Mouse (Mus musculus) heart, postnatal 14 days (tissue): ENCODE measurements around the gene Gm21293. TPM values are rescaled to one million over a fixed set of nuclear protein-coding genes. Genes with fewer than 3 reads are reported as not detected.
"Not testable (repeated sequence)": the region's sequence is repeated elsewhere in the genome, so short reads cannot be mapped to it uniquely, and the experiment has no call there.

Experiments
- DNase-seq, 2 experiments: peaks; one replicate each; pipeline ENCODE4 v3.0.0; 2021 to 2022
- intact Hi-C: fragments of 180-260 bp; cut with DNase I; formaldehyde crosslinking; loops from one replicate; pipeline ENCODE4 v1.15.1; 2025
- long read RNA-seq, 2 experiments: library from polyadenylated mRNA; stranded (forward); transcript quantifications; one replicate each; pipeline ENCODE4 v2.0.0; 2021
- total RNA-seq, 2 experiments: library from RNA; stranded (reverse); gene quantifications; 2 replicates each; pipeline ENCODE4 v1.2.3; 2021

Gene Gm21293
- total RNA-seq = not detected
- long read RNA-seq, experiment 1 = 0 reads
- long read RNA-seq, experiment 2 = 0 reads

DNA sequence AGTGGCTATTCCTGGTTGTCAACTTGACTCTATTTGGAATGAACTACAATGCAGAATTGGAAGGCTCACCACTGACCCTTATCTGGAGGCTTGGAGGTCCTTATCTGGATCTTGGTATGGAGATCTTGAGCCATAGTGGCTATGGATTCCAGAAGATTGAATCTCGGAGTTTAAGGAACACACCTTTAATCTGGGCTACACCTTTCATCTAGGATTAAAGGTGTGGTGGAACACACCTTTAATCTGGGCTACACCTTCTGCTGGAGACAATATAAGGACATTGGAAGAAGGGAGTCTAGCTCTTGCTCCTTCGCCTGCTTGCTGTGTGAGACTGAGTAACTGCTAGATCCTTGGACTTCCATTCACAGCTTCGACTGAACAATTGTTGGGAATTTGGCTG, at the start of gene Gm21293:
Gene Gm21293, plus strand, starts transcription at position 301 of the 400 bp plus-strand sequence.
- DNase-seq, intact Hi-C loops: not testable (repeated sequence)

DNA sequence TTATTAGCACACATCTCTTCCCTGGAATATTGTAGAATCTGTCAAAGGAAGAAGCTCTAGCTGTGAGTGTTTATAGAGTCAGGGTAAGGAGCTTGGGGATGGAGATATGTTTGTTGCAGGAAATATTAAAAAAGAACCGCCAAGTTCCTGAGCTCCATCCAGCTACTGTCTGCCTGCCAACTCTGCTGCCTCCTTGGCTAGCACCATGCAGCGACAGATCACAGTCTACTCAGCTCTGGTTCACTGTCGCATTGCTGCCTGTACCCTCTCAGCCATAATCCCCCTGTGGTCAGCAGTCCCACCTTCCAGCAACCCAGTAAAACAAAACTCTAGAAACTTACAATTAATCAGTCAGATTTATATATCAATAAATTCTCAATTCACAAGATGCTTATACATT, 32.7 kb upstream of the Gm21293 start:
- no peak for DNase-seq
- intact Hi-C loops = no loop called here

DNA sequence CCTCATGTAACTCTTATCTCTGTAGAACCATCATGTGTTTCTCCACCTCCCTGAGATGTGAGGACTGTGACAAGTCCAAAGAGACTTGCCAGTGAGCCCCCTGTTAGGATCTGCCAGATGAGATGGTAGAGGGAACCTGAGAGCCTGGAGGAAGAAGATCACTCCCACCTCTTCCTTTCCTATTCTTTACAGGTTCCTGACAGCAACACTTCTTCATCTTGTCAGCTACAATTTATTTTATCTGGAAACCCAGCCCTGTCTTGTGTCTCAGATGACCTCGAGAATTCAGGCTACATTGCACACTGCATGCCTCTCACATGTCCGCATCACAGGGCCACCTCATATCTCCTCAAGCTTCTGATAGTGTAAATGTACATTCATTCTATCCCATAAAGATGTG, 24.5 kb upstream of the Gm21293 start:
- no peak for DNase-seq
- intact Hi-C loops = no loop called here

DNA sequence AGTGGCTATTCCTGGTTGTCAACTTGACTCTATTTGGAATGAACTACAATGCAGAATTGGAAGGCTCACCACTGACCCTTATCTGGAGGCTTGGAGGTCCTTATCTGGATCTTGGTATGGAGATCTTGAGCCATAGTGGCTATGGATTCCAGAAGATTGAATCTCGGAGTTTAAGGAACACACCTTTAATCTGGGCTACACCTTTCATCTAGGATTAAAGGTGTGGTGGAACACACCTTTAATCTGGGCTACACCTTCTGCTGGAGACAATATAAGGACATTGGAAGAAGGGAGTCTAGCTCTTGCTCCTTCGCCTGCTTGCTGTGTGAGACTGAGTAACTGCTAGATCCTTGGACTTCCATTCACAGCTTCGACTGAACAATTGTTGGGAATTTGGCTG, 8.4 kb downstream of the Gm21293 start, which contains the start of gene Gm6763:
Gene Gm6763, plus strand, starts transcription at position 301 of the 400 bp plus-strand sequence.
- intact Hi-C loops, DNase-seq: not testable (repeated sequence)

DNA sequence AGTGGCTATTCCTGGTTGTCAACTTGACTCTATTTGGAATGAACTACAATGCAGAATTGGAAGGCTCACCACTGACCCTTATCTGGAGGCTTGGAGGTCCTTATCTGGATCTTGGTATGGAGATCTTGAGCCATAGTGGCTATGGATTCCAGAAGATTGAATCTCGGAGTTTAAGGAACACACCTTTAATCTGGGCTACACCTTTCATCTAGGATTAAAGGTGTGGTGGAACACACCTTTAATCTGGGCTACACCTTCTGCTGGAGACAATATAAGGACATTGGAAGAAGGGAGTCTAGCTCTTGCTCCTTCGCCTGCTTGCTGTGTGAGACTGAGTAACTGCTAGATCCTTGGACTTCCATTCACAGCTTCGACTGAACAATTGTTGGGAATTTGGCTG, 16.9 kb downstream of the Gm21293 start, which contains the start of gene Gm8764:
Gene Gm8764, plus strand, starts transcription at position 301 of the 400 bp plus-strand sequence.
- intact Hi-C loops, DNase-seq: not testable (repeated sequence)

DNA sequence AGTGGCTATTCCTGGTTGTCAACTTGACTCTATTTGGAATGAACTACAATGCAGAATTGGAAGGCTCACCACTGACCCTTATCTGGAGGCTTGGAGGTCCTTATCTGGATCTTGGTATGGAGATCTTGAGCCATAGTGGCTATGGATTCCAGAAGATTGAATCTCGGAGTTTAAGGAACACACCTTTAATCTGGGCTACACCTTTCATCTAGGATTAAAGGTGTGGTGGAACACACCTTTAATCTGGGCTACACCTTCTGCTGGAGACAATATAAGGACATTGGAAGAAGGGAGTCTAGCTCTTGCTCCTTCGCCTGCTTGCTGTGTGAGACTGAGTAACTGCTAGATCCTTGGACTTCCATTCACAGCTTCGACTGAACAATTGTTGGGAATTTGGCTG, 25.4 kb downstream of the Gm21293 start, which contains the start of gene Gm21304:
Gene Gm21304, plus strand, starts transcription at position 301 of the 400 bp plus-strand sequence.
- DNase-seq, intact Hi-C loops: not testable (repeated sequence)

DNA sequence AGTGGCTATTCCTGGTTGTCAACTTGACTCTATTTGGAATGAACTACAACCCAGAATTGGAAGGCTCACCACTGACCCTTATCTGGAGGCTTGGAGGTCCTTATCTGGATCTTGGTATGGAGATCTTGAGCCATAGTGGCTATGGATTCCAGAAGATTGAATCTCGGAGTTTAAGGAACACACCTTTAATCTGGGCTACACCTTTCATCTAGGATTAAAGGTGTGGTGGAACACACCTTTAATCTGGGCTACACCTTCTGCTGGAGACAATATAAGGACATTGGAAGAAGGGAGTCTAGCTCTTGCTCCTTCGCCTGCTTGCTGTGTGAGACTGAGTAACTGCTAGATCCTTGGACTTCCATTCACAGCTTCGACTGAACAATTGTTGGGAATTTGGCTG, 33.9 kb downstream of the Gm21293 start, which contains the start of gene Gm21312:
Gene Gm21312, plus strand, starts transcription at position 301 of the 400 bp plus-strand sequence.
- intact Hi-C loops, DNase-seq: not testable (repeated sequence)

DNA sequence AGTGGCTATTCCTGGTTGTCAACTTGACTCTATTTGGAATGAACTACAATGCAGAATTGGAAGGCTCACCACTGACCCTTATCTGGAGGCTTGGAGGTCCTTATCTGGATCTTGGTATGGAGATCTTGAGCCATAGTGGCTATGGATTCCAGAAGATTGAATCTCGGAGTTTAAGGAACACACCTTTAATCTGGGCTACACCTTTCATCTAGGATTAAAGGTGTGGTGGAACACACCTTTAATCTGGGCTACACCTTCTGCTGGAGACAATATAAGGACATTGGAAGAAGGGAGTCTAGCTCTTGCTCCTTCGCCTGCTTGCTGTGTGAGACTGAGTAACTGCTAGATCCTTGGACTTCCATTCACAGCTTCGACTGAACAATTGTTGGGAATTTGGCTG, 42.4 kb downstream of the Gm21293 start, which contains the start of gene Gm20765:
Gene Gm20765, plus strand, starts transcription at position 301 of the 400 bp plus-strand sequence.
- intact Hi-C loops, DNase-seq: not testable (repeated sequence)

DNA sequence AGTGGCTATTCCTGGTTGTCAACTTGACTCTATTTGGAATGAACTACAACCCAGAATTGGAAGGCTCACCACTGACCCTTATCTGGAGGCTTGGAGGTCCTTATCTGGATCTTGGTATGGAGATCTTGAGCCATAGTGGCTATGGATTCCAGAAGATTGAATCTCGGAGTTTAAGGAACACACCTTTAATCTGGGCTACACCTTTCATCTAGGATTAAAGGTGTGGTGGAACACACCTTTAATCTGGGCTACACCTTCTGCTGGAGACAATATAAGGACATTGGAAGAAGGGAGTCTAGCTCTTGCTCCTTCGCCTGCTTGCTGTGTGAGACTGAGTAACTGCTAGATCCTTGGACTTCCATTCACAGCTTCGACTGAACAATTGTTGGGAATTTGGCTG, 51.0 kb downstream of the Gm21293 start, which contains the start of gene Gm4340:
Gene Gm4340, plus strand, starts transcription at position 301 of the 400 bp plus-strand sequence.
- intact Hi-C loops, DNase-seq: not testable (repeated sequence)

Other genes with a start within 250 kb of the Gm21293 start
- gene Gm6763, start 8.5 kb downstream of the Gm21293 start, total RNA-seq = not detected
- not detected for gene Gm8764, start 17.0 kb downstream of the Gm21293 start, total RNA-seq
- not detected for gene Gm21304, start 25.5 kb downstream of the Gm21293 start, total RNA-seq
- gene Gm21312, start 34.0 kb downstream of the Gm21293 start, total RNA-seq = not detected
- not detected for gene Gm20765, start 42.5 kb downstream of the Gm21293 start, total RNA-seq
- not detected for gene Gm4340, start 51.1 kb downstream of the Gm21293 start, total RNA-seq